24 mouse cellular contexts compared by ENCODE assay signal in genomic region chr7:86344253-86344652, GRCm38 (mm10). TPM values are rescaled to one million over a fixed set of nuclear protein-coding genes. Genes with fewer than 3 reads are reported as not detected.
"Had no signal": no experiment of that assay in that cellular context is flagged by ENCODE, and none has a peak within 500 bp of the region (broad histone marks: within the 10 kb centered on the region; RNA-seq: fewer than 3 reads in every experiment).

No protein-coding gene starts in this region.

- H3K27me3 ChIP-seq: neural tube, embryonic 15.5 days; stomach, embryonic 15.5 days had no signal

- H3K36me3 ChIP-seq: neural tube, embryonic 15.5 days; stomach, embryonic 15.5 days had no signal

- H3K9me3 ChIP-seq: neural tube, embryonic 15.5 days; stomach, embryonic 15.5 days had no signal

- H3K27ac ChIP-seq: neural tube, embryonic 15.5 days; stomach, embryonic 15.5 days; stomach, postnatal 0 days had no signal

- DNase-seq: retina, postnatal 1 day; right cerebral cortex, adult 18-20 months; right cerebral cortex, postnatal 14 days; right cerebral cortex, postnatal 25 days; right cerebral cortex, postnatal 4 days; spleen, adult 18-20 months; thymus, adult 18-20 months; thymus, adult 2 months; thymus, postnatal 14 days; thymus, postnatal 25 days; thymus, postnatal 36 days; thymus, postnatal 4 days had no signal

- H3K4me1 ChIP-seq: neural tube, embryonic 15.5 days; stomach, embryonic 15.5 days had no signal

- H3K9ac ChIP-seq: neural tube, embryonic 15.5 days; stomach, embryonic 15.5 days had no signal

- H3K4me3 ChIP-seq: neural tube, embryonic 15.5 days; stomach, embryonic 15.5 days had no signal

RNA-seq across cellular contexts. Expression of gene Olfr307, which starts 6.9 kb away (rescaled TPM):
- total RNA-seq: neutrophil, adult 5-6 weeks had no signal
- polyA plus RNA-seq: neural tube, embryonic 14.5 days; neural tube, embryonic 15.5 days; small intestine, adult 2 months; spleen, adult 2 months; stomach, embryonic 14.5 days; stomach, embryonic 15.5 days; stomach, embryonic 16.5 days; stomach, postnatal 0 days; thymus, adult 2 months; thymus, postnatal 0 days; urinary bladder, adult 2 months had no signal

RNA-seq across cellular contexts. Expression of gene Olfr308, which starts 18.8 kb away (rescaled TPM):
- polyA plus RNA-seq: neural tube, embryonic 14.5 days; neural tube, embryonic 15.5 days; small intestine, adult 2 months; spleen, adult 2 months; stomach, embryonic 14.5 days; stomach, embryonic 15.5 days; stomach, embryonic 16.5 days; stomach, postnatal 0 days; testis, adult 2 months; thymus, adult 2 months; thymus, postnatal 0 days; urinary bladder, adult 2 months had no signal

RNA-seq across cellular contexts. Expression of gene Olfr305, which starts 22.5 kb away (rescaled TPM):
- total RNA-seq: neutrophil, adult 5-6 weeks had no signal
- polyA plus RNA-seq: neural tube, embryonic 14.5 days; neural tube, embryonic 15.5 days; small intestine, adult 2 months; spleen, adult 2 months; stomach, embryonic 14.5 days; stomach, embryonic 15.5 days; stomach, embryonic 16.5 days; stomach, postnatal 0 days; thymus, adult 2 months; thymus, postnatal 0 days; urinary bladder, adult 2 months had no signal

RNA-seq across cellular contexts. Expression of gene Olfr309, which starts 30.7 kb away (rescaled TPM):
- total RNA-seq: neutrophil, adult 5-6 weeks had no signal
- polyA plus RNA-seq: neural tube, embryonic 14.5 days; neural tube, embryonic 15.5 days; small intestine, adult 2 months; spleen, adult 2 months; stomach, embryonic 14.5 days; stomach, embryonic 15.5 days; stomach, embryonic 16.5 days; stomach, postnatal 0 days; testis, adult 2 months; thymus, adult 2 months; thymus, postnatal 0 days; urinary bladder, adult 2 months had no signal

RNA-seq across cellular contexts. Expression of gene Olfr304, which starts 42.2 kb away (rescaled TPM):
- total RNA-seq: neutrophil, adult 5-6 weeks had no signal
- polyA plus RNA-seq: neural tube, embryonic 14.5 days; neural tube, embryonic 15.5 days; small intestine, adult 2 months; spleen, adult 2 months; stomach, embryonic 14.5 days; stomach, embryonic 15.5 days; stomach, embryonic 16.5 days; stomach, postnatal 0 days; testis, adult 2 months; thymus, adult 2 months; thymus, postnatal 0 days; urinary bladder, adult 2 months had no signal
